Mouse (Mus musculus): ENCODE results near the gene Polr1c.

Polr1c gene

DNA sequence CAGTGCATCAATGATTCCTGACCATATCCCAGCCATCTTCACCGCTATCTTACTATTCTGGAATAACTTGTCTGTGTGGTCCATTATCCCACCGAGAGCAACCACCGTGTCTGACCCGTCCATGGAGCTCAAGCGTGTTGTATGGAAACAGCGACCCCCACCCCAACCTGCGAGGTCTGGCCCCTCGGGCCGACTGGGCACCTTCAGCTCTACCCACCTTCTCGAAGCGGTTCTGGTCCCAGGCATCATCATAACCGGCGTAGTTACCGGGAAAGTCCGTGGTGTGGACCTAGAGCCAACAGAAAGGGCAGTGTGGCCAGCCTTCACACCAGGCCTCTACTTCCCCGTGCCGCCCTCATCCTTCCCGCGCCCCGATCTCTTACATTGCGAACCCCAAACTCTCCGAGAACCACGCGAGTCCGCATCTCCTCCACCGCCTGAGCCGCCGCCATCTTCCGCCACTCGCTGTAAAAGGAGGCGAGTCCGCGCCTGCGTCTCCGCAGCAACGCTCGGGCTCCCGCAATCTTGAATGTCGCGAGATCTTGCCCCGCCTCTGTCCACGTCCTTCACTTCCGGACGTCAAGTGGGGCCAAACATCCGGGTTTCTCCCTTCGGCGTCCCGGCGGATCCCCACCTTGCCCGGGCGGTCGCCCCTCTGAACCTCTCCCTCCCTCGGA is at the start of gene Polr1c, which contains the start of gene Yipf3:
Gene Polr1c (minus strand): TSS at position 543 of the 677 bp plus-strand sequence.
Gene Yipf3 (plus strand): TSS at position 569 of the 677 bp plus-strand sequence.
- in situ Hi-C loops (cut with MboI, MseI): loop anchor here in 1 of 2 experiments (25.0 kb wide), 1 partner anchor 715 kb away; no protein-coding TSS in a partner anchor

- in situ Hi-C loops (cut with MboI, MseI): no loop called here
Measured at GRCm38 (mm10) chr17:46297028-46297363, 49.1 kb upstream of the Polr1c start.

GRCm38 (mm10) chr17:46296601-46297000 is 48.7 kb upstream of the Polr1c start:
- in situ Hi-C loops (cut with MboI, MseI): no loop called here

- in situ Hi-C loops (cut with MboI, MseI): no loop called here
Measured at GRCm38 (mm10) chr17:46287678-46288095, 39.8 kb upstream of the Polr1c start.

DNA sequence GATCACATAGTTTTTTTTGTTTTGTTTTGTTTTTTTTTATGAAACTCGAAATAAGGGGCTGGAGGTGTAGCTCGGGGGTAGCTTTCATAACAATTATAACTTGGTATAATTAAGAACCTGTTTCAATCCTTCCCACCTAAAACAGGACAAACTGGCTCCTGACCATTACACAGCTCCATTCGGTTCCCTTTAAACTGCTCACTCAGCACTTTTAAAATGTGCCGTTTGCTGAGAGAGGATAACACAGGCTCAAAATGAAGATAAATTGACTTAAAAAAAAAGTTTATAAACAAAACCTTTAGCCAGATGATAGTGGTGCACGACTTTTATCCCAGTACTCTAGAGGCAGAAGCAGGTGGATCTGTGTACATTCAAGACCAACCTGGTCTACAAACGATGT is 37.6 kb upstream of the Polr1c start:
- in situ Hi-C loops (cut with MboI, MseI): no loop called here

GRCm38 (mm10) chr17:46284653-46285052 is 36.8 kb upstream of the Polr1c start:
- in situ Hi-C loops (cut with MboI, MseI): no loop called here

- in situ Hi-C loops (cut with MboI, MseI): no loop called here
Measured at GRCm38 (mm10) chr17:46283911-46284310, 36.1 kb upstream of the Polr1c start.

DNA sequence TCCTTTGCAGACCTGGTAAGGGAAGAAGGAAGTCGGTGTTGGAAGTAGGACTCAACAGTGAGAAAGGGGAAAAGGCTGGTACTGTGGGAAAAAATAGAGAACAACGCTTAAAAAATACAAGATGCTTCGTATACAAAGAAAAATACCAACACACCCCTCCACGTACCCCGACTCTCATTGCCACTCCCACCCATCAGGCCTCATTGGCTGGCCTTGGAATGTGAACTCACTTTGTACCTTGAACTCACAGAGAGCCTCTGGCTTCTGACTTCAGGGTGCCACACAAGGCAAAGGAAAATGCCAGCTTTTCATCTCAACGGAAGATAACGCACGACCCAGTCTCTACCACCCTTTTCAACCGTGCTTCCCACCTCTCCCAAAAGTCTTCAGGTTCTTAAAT is 35.3 kb upstream of the Polr1c start:
- in situ Hi-C loops (cut with MboI, MseI): no loop called here

DNA sequence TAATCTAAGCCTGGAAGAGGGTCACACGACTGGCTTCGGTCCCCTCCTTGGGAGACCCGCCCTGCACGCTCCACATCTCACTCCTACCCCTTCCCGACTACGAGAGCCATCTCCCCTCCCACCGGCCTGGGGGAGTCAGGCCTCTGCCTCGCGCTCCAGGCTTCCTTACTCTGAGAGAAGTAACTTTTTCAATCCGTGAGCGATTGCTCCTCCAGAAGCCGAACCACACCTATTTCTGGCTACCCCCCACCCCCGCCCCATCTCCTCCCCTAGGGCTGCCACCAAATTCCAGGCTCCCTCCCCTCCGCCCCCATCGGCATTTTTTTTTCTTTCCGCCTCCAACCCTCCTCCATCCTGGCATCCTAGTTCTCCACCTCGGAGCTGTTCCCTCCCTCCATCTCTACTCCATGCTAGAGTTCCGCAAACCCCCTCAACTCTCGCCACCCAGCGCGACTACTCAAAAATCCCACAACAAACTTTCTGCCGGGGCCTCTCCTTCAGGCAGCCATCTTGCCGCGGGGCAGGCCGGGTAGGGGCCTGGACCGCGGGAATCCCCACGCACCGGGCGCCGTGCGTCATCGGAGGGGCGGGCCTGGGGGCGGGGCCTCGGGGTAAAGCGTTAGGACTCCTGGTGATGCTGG is 34.7 kb upstream of the Polr1c start, which contains the start of gene Tjap1:
Gene Tjap1 (minus strand): TSS at position 544 of the 641 bp plus-strand sequence.
- in situ Hi-C loops (cut with MboI, MseI): no loop called here

GRCm38 (mm10) chr17:46278011-46278765 is 30.3 kb upstream of the Polr1c start:
- in situ Hi-C loops (cut with MboI, MseI): no loop called here

DNA sequence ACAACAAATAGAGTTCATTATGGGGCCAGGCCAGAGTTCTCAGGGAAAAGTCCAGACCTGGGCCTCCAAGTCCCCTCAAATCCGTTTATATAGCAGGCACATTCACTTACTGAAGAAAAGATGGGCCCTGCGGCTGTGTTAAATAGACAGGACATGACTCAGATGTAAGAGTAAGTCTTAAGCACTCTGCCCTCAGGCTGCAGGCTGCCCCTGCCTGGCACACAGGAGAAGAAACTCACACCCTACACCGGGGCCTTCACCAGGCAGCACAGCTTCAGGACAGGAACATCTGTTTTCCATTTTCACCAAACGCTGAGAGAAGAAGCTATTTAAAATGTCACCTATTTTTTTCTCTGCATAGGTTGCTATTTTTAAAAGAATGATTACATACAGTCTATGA is 29.7 kb upstream of the Polr1c start:
- in situ Hi-C loops (cut with MboI, MseI): no loop called here

- in situ Hi-C loops (cut with MboI, MseI): no loop called here
Measured at GRCm38 (mm10) chr17:46275506-46275905, 27.7 kb upstream of the Polr1c start.

- in situ Hi-C loops (cut with MboI, MseI): no loop called here
Measured at GRCm38 (mm10) chr17:46275034-46275433, 27.2 kb upstream of the Polr1c start.

GRCm38 (mm10) chr17:46274465-46274864 is 26.6 kb upstream of the Polr1c start:
- in situ Hi-C loops (cut with MboI, MseI): no loop called here

DNA sequence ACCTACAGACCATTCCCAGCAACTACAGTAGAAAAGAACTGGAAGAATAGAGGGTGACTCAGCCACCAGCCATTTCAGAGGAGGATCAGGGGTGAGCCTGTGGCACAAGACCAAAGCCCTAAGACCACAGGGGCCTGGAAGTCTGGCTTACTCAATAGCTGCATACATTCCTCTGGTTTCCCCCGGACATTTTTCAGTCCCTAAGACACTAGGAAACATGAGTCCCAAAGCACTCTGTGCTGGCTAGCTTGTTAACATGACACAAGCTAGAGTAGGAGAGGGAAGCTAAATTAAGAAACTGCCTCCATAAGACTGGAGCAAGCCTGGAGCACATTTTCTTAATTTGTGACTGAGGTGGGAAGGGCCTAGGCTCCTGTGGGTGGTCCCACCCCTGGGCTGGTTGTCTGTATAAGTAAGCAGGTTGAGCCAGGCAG is 26.0 kb upstream of the Polr1c start:
- in situ Hi-C loops (cut with MboI, MseI): no loop called here

DNA sequence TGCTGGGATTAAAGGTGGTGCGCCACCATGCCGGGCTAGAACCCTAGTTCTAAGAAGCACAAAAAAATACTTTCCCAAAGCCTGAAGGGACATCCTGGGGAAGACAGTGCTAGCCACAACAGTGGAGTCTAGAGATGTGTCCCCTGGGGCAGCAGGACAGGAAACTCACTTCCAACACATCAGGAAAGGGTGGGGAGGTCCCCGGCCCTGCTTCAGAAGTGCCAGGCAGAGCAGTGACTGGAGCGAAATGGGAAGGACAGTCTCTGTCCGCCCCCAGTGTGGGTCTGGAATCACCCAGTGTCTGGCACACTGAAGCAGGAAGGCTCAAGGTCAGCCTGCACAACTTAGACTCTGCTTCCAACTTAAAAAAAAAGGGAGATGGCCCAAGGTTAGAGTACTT is 24.8 kb upstream of the Polr1c start:
- in situ Hi-C loops (cut with MboI, MseI): no loop called here

DNA sequence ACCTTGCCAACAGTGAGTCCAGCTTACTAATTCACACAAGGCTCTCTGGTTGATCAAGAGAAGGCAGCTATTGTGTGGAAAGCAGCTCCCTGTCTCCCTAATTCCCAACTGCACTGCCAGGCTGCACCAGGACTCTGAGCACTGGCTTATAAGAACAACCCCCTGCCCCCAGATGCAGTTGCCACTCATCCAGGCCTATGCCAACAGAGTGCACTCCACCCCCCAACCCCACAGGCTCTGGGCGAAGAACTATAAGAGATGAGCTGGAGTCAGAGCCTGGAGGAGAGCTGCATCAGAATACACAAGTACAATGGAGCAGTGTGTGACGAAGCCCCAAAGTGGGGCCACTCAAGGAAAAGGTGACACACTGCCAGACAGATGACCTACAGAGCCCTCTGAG is 24.2 kb upstream of the Polr1c start:
- in situ Hi-C loops (cut with MboI, MseI): no loop called here

DNA sequence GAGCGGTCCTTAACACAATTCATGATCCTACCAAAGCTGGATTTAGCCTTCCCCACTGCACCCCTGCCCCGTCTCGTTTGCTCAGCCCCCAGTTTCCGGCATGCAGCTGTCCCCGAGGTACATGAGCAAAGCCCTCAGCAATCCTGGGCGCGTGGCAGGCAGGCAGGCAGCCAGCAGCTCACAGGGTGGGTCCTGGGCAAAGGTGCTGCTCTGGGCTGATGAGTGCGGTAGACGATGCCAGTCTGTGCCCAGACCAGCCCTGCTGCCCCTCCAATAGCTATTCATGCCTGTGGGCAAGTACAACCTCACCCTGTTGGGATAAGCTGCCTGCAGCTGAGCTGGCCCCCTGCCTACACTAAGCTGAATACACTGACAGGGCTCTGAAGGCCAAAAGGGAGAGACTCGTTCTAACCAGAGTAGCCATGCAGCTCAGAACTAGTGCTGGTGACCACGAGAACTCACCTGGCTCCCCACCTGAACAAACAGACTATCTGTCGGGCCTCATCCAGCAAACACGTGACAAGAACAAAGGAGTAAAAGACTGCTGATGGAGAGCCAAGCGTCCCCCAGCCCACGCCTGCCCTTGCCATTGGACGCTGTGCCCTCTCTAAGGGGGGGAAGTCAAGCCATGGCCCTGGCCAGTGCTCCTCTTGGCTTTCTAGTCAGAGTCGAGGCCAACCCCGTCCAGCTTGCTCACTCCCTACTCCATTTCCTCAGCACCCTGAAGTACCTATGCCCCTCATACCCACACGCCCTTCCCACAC is 22.1 kb upstream of the Polr1c start:
- in situ Hi-C loops (cut with MboI, MseI): no loop called here

- in situ Hi-C loops (cut with MboI, MseI): no loop called here
Measured at GRCm38 (mm10) chr17:46268026-46268720, 20.3 kb upstream of the Polr1c start.

GRCm38 (mm10) chr17:46267511-46267910 is 19.7 kb upstream of the Polr1c start:
- in situ Hi-C loops (cut with MboI, MseI): no loop called here

DNA sequence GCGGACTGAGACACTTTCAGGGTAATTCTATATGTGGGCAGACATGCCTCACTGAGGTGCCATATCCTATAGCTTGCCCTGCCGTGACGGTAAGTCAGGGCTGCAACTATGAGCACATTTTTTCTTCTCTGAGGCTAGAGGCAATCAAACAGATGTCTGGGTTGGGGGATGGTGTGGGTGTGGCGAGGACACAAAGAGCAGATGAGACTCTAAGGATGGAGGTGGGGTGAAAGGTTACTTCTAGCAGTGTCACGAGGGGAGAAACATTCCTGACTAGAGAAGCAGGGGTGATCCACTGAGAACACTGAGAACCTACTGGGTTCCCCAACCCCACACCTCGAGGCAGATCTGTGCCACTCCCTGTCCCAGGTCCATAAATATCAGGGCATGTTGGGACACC is 19.1 kb upstream of the Polr1c start:
- in situ Hi-C loops (cut with MboI, MseI): no loop called here

All from T-helper 17 cell (primary cell).